Mouse (Mus musculus) stomach, embryonic 14.5 days (tissue): ENCODE data around the gene Umodl1. TPM values are rescaled to one million over a fixed set of nuclear protein-coding genes. Genes with fewer than 3 reads are reported as not detected.

ENCODE experiments used
- ATAC-seq: fragments of 200-750 bp; cut with Nextera tagmentation; 2 replicates; pipeline ENCODE4 v1.8.0; 2017; ENCODE audit warnings: low read depth, moderate TSS enrichment; ENCODE audit not compliant: insufficient number of reproducible peaks, insufficient read depth, low FRiP score
- H3K27ac ChIP-seq: fragments of 300-500 bp; sonication (generic); 2 replicates; pipeline ENCODE4 v1.5.1; 2014; ENCODE audit warnings: mild to moderate bottlenecking, low read length, moderate library complexity, mixed read lengths
- H3K27me3 ChIP-seq: fragments of 300-500 bp; sonication (generic); 2 replicates; pipeline ENCODE4 v1.6.1; 2014; ENCODE audit warnings: low read length, control low read depth, mixed read lengths; ENCODE audit not compliant: control insufficient read depth, insufficient read depth
- H3K36me3 ChIP-seq: fragments of 300-500 bp; sonication (generic); 2 replicates; pipeline ENCODE4 v1.6.1; 2014; ENCODE audit warnings: mild to moderate bottlenecking, control low read depth, low read length, moderate library complexity, mixed read lengths; ENCODE audit not compliant: control insufficient read depth, insufficient read depth
- H3K4me1 ChIP-seq: fragments of 300-500 bp; sonication (generic); 2 replicates; pipeline ENCODE4 v1.6.1; 2014; ENCODE audit warnings: low read length, control low read depth, mixed read lengths; ENCODE audit not compliant: control insufficient read depth, insufficient read depth
- H3K4me2 ChIP-seq: fragments of 300-500 bp; sonication (generic); replicated peaks from 2 replicates; pipeline ENCODE4 v1.6.1; 2014; ENCODE audit warnings: low read depth, low read length, control low read depth
- H3K4me3 ChIP-seq: fragments of 300-500 bp; sonication (generic); 2 replicates; pipeline ENCODE4 v1.5.1; 2014; ENCODE audit warnings: low read depth, low read length, control low read depth
- H3K9ac ChIP-seq: fragments of 300-500 bp; sonication (generic); replicated peaks from 2 replicates; pipeline ENCODE4 v1.6.1; 2014; ENCODE audit warnings: low read depth, mild to moderate bottlenecking, control low read depth, low read length, moderate library complexity, mixed read lengths
- H3K9me3 ChIP-seq: fragments of 300-500 bp; sonication (generic); 2 replicates; pipeline ENCODE4 v1.6.1; 2016; ENCODE audit warnings: low read depth, low read length, control low read depth; ENCODE audit not compliant: control insufficient read depth
- WGBS: fragments of 180-500 bp; shearing (Covaris S2); extraction: QIAGEN DNeasy Blood & Tissue Kit; methylation state at CpG from one replicate; pipeline ENCODE4 v1.1.7; 2014; 5-methylcytosine and 5-hydroxymethylcytosine counted together
- polyA plus RNA-seq: library from polyadenylated mRNA; unstranded; fragments of >200 nt; fragmentation: Nextera tagmentation; extraction: Ambion mirVana; gene quantifications from 2 replicates; pipeline ENCODE4 v1.2.1, GENCODE M21; 2014

Gene Umodl1
- polyA plus RNA-seq, 1 experiment from 2014 or later = not detected

GRCm38 (mm10) chr17:30973332-30973731, 18.9 kb downstream of the Umodl1 start:
- H3K4me2 ChIP-seq = no peak overlapping the region
- peak; percentile 57; the same call in 1 of the 2 replicates for ATAC-seq
- H3K9me3 ChIP-seq = no peaks in the 10 kb centered on the region
- no peaks in the 10 kb centered on the region for H3K27me3 ChIP-seq
- no peak overlapping the region; the same call in 1 of the 2 replicates for H3K27ac ChIP-seq
- H3K36me3 ChIP-seq = no peaks in the 10 kb centered on the region
- 57% methylated on average over 6 of the region's 6 CpGs for WGBS
- no peak overlapping the region for H3K9ac ChIP-seq
- no peak overlapping the region for H3K4me3 ChIP-seq
- peaks cover 4% of the 10 kb centered on the region; the same call in 1 of the 2 replicates for H3K4me1 ChIP-seq

- no peaks in the 10 kb centered on the region for H3K9me3 ChIP-seq
- H3K4me1 ChIP-seq = peaks cover 4% of the 10 kb centered on the region; the same call in 1 of the 2 replicates
- H3K4me3 ChIP-seq = no peak overlapping the region
- ATAC-seq = no peak
- H3K4me2 ChIP-seq = no peak overlapping the region
- no peak overlapping the region for H3K27ac ChIP-seq
- no peaks in the 10 kb centered on the region for H3K36me3 ChIP-seq
- H3K9ac ChIP-seq = no peak overlapping the region
- 65% methylated on average over 2 of the region's 2 CpGs for WGBS
- no peaks in the 10 kb centered on the region for H3K27me3 ChIP-seq
Observed at GRCm38 (mm10) chr17:30977290-30977689, 22.9 kb downstream of the Umodl1 start.

GRCm38 (mm10) chr17:30978556-30978955, 24.1 kb downstream of the Umodl1 start:
- Histone ChIP-seq H3K9ac (no peak overlapping the region), H3K36me3 (no peaks in the 10 kb centered on the region), H3K9me3 (no peaks in the 10 kb centered on the region), H3K27me3 (no peaks in the 10 kb centered on the region), H3K4me1 (peaks cover 4% of the 10 kb centered on the region; the same call in 1 of the 2 replicates), H3K4me2 (no peak overlapping the region), H3K4me3 (no peak overlapping the region), H3K27ac (no peak overlapping the region)
- WGBS = 60% methylated on average over 10 of the region's 10 CpGs
- no peak for ATAC-seq

GRCm38 (mm10) chr17:30983521-30983920, 29.1 kb downstream of the Umodl1 start:
- ATAC-seq = no peak
- no peak overlapping the region for H3K4me3 ChIP-seq
- H3K4me1 ChIP-seq = no peaks in the 10 kb centered on the region
- H3K9ac ChIP-seq = no peak overlapping the region
- WGBS = 65% methylated on average over 4 of the region's 4 CpGs
- no peak overlapping the region for H3K27ac ChIP-seq
- no peaks in the 10 kb centered on the region for H3K9me3 ChIP-seq
- H3K27me3 ChIP-seq = no peaks in the 10 kb centered on the region
- no peak overlapping the region for H3K4me2 ChIP-seq
- H3K36me3 ChIP-seq = no peaks in the 10 kb centered on the region

- no peaks in the 10 kb centered on the region for H3K27me3 ChIP-seq
- no peak overlapping the region for H3K4me3 ChIP-seq
- no peak overlapping the region for H3K9ac ChIP-seq
- WGBS = 69% methylated on average over 10 of the region's 10 CpGs
- H3K4me2 ChIP-seq = no peak overlapping the region
- H3K4me1 ChIP-seq = no peaks in the 10 kb centered on the region
- H3K9me3 ChIP-seq = no peaks in the 10 kb centered on the region
- H3K36me3 ChIP-seq = no peaks in the 10 kb centered on the region
- no peak for ATAC-seq
- no peak overlapping the region for H3K27ac ChIP-seq
Observed at GRCm38 (mm10) chr17:30990254-30990653, 35.8 kb downstream of the Umodl1 start.

GRCm38 (mm10) chr17:30996296-30996695, 41.9 kb downstream of the Umodl1 start:
- no peaks in the 10 kb centered on the region for H3K27me3 ChIP-seq
- H3K4me1 ChIP-seq = no peaks in the 10 kb centered on the region
- no peak for ATAC-seq
- H3K27ac ChIP-seq = no peak overlapping the region
- H3K4me3 ChIP-seq = no peak overlapping the region
- no peak overlapping the region for H3K9ac ChIP-seq
- no peak overlapping the region for H3K4me2 ChIP-seq
- H3K9me3 ChIP-seq = no peaks in the 10 kb centered on the region
- no peaks in the 10 kb centered on the region for H3K36me3 ChIP-seq
- 80% methylated on average over 5 of the region's 5 CpGs for WGBS

- Histone ChIP-seq H3K4me1 (no peaks in the 10 kb centered on the region), H3K4me3 (no peak overlapping the region), H3K9me3 (no peaks in the 10 kb centered on the region), H3K27ac (no peak overlapping the region), H3K36me3 (no peaks in the 10 kb centered on the region), H3K9ac (no peak overlapping the region), H3K4me2 (no peak overlapping the region), H3K27me3 (no peaks in the 10 kb centered on the region)
- WGBS = 21% methylated on average over 5 of the region's 5 CpGs
- ATAC-seq = no peak
Observed at GRCm38 (mm10) chr17:31000897-31001296, 46.5 kb downstream of the Umodl1 start.

GRCm38 (mm10) chr17:31002613-31003012, 48.2 kb downstream of the Umodl1 start:
- H3K4me3 ChIP-seq = no peak overlapping the region
- no peaks in the 10 kb centered on the region for H3K27me3 ChIP-seq
- no peak overlapping the region for H3K4me2 ChIP-seq
- 81% methylated on average over 5 of the region's 5 CpGs for WGBS
- H3K27ac ChIP-seq = no peak overlapping the region
- no peak overlapping the region for H3K9ac ChIP-seq
- H3K36me3 ChIP-seq = no peaks in the 10 kb centered on the region
- H3K4me1 ChIP-seq = no peaks in the 10 kb centered on the region
- no peaks in the 10 kb centered on the region for H3K9me3 ChIP-seq
- no peak for ATAC-seq

GRCm38 (mm10) chr17:31005284-31005683, 50.8 kb downstream of the Umodl1 start:
- no peaks in the 10 kb centered on the region for H3K36me3 ChIP-seq
- H3K4me3 ChIP-seq = no peak overlapping the region
- H3K4me1 ChIP-seq = no peaks in the 10 kb centered on the region
- WGBS = 83% methylated on average over 2 of the region's 2 CpGs
- H3K9me3 ChIP-seq = no peaks in the 10 kb centered on the region
- H3K4me2 ChIP-seq = no peak overlapping the region
- H3K27ac ChIP-seq = no peak overlapping the region
- no peak overlapping the region for H3K9ac ChIP-seq
- H3K27me3 ChIP-seq = no peaks in the 10 kb centered on the region
- ATAC-seq = no peak
